Mouse (Mus musculus) MN1 (cell line): ENCODE measurements at regions not wholly inside any gene's neighbourhood (a gene's known extent, or its start where the extent isn't known, plus 50 kb on each side); places are given as distances from the start of the nearest gene placed in this dataset.

ENCODE experiments used
- DNase-seq: peaks from one replicate; pipeline ENCODE4 v3.0.0-alpha.2; 2016; ENCODE audit warnings: low spot score

DNA sequence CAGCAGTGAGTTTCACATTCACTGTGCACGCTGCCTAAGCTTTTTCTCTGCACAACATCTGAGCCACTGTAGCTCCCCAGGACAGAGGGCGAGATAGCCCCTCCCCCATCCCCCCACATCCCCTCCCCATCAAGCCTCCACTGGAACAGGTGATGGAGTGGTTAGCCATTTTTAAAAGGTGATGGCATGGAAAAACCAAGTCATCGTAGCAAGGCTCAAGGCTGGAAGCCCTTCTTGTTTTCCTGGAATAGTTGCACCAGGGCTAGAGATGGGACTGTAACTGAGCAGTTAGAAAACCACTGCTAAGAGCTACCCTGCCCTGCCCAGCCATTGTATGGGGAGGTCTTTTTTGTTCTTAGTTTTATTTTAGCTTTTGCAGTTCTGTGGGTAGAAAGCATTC is 209.1 kb upstream of the Rreb1 start:
- no peak for DNase-seq

DNA sequence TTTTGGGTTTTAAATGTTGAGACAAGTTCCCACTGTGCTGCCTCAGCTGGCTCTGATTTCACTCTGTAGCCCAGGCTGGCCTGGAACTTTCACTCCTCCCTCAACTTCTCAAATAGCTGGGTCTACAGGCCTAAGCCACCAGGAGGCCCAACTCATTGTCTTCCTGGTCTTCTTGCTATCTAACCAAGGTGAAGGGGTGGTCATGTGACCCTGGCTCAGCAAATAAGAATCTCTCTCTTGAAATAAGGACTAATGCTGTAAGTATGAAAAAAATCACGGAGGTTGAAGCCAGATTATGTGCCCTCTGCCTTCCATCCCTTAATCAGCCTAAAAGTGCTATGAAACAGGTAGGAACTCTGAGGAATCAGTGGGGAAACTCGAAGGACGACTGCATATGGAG is 208.7 kb upstream of the Rreb1 start:
- no peak for DNase-seq

DNA sequence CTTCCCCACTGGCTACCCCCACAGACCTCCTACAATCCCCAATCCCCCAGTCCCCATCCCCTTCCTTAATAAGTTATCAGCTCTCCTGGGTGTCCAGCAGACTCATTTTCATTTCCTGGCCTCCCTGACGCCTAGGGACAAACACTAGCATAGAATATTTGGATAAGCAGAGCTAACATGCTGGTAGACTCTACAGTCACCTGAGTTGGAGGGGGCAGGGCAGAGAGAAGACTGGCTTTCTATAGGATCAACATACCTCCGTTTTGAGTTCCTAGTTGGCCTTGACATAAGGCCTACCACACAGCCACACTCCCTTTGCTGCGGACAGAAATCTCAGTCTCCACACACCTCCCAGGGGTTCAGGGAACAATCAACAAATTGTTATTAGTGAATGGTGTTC is 205.2 kb upstream of the Rreb1 start:
- DNase-seq: no peak

DNA sequence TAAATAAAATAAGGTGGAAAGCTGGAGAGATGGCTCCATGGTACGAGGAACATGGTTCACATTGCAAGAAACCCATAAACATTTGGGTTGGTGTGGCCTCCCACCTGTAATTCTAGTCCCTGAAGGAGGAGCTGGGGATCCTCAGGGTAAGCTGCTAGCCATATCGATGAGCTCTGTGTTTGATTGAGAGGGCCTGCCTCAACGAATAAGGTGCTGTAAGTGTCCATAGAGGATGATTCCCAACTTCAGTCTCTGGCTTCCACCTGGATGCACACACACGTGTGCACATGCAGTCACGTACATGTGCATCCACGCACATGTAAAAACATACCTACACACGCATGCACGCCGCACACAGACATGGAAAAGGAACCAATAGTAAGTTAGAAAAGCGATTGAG is 199.0 kb upstream of the Rreb1 start:
- no peak for DNase-seq

DNA sequence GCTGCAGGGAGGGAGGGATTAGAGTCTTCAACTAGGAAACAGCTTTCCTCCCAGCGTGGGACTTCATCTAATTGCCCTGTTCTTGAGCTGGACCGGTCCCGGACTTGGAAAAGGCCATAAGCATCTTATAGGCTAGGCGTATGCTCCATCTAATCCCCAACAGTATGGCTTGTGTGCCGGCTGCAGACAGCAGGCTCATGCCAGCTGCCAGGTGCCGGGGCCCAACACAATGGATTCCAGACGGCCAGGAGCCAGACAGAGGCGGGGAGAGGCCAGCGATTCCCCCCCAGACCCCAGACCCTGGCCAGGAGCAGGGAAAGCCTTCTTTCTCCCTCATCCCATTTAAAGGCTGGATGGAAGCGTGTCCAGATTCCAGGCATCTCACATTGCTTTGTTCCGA is 198.4 kb upstream of the Rreb1 start:
- no peak for DNase-seq

DNA sequence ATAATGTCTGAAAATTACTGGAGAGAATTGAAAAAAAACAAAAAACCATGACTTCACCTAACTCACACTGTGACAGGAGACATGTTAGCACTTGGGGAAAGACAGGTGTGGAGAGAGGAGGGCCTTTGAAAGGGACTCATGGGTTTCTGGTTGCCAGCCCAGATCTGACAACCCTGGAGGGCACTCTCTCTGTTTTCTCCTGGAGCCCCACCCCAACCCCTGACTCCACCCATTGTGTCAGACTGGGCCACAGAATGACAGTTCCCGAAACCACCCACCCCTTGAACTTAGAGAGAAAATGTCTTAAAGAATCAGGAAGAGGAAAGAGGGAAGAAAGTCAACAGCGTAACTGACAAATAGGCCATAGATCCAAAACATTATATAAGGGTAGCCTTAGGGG is 197.4 kb upstream of the Rreb1 start:
- no peak for DNase-seq

DNA sequence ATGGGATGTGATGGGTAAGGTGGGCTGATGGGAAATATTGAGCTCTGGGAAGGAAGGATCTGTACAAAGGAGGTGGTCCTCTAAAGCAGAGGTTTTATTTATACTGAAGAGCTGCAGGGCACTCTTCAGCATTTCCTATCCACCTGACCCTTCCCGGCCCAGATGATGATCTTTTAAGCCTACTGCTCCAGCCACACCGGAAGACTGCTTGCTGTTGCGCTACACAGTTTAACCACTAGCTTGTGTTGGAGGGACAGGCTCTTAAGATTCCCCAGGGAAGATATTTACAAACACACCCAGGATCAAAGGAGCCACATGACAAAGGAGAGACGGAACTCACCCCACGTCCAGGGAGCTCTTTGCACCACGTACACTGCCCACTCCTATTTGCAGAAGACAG is 196.8 kb upstream of the Rreb1 start:
- no peak for DNase-seq

DNA sequence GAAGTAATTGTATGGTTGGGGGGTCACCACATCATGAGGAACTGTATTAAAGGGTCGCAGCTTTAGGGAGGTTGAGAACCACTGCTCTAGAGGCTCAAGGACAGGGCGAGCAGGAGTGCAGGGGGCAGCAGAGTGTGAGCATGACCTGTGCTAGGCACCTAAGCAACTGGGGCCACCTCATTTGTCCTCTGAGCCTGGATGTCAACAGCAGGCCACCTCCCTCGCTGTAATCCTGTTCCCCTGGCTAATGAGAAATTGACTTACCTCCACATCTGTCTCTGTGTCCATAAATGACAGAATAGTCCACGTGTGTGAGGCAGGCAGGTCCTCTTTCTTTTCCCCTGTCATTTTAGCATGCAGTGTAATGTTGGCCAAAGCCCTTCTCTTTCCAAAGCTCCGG is 192.7 kb upstream of the Rreb1 start:
- DNase-seq: no peak

DNA sequence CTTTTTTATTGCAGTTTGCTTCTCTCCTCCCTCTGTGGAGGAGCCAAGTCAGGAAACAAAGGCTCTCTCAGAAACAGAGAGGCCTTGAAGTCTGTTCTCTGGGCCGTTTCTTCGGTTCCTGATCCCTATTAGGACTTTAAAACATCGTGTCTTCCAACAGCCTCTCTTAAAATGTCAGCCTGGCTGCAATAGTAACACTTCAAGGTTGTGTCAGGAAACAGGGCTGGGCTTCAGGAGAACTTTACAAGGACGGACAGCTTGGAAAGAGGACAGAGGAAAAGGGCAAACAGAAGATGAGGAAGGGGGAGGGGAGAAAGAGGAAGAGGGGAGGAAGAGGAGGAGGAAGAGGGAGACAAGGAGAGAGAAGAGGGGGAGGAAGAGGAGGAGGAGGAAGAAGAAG is 191.7 kb upstream of the Rreb1 start:
- DNase-seq: no peak

DNA sequence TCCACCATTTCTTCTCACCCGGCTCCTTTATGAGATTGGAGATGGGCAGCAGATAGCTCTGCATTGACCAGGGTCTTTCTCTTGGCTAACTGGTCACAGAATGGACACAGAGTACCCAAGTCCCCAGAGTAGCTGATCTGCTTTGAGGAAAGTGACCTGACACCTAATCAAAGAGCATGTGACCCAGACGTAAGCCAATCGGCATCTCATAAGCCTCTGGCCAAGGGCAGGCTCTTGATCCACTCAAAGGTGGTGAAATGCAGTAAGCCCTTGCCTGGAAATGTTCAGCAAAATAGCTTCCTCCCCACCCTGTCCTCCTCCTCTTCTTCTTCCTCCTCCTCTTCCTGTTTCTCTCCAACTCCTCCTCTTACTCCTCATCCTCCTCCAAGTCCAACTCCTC is 190.3 kb upstream of the Rreb1 start:
- DNase-seq: no peak

DNA sequence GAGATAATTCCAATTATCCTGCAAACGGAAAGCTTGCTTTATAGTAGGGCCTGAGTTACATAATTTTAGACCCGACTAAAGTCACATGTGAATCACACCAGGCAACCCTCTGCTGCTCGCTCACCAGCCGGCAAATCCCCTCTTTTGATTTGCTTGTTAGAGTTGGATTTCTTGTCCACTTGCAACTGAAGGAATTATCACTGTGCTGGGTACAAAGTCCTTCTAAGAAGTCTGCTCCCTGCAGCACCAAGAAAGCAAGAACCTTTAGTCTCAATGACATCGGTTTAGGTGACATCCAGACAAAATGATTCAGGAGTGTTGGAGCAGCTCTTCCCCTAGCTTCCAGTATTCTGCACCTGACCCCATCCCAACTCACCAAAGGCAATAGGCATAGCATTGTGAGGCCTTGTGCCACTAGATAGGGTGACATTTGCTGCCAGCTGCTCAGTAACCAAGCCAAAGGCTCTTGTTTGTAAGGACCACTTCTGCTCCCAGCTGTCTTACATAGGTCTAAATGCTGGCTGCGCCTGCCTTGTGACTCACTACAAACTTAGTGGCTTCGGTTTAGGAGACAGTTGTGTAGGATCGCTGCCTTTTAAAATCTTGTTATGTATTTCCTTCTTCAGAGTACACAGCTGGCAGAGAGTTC is 189.5 kb upstream of the Rreb1 start:
- no peak for DNase-seq

DNA sequence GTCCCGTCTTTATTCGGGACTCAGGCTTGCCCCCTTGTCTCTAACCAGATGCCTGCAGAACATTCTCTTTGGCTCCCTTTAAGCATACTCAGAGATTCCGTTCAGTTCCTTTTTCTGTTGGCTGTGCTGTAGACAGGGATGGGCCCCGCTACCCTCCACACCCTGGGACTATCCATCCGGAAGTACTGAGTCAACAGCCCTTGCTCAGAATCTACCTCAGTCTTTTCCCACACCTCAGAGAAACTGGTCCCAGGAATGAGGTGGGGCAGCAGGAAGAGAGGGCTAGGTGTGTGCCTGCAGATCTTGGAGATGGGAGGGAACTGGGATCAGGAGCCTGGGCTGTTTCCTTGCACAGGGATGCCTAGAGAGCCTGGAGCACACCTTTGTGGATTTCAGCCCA is 186.1 kb upstream of the Rreb1 start:
- no peak for DNase-seq

DNA sequence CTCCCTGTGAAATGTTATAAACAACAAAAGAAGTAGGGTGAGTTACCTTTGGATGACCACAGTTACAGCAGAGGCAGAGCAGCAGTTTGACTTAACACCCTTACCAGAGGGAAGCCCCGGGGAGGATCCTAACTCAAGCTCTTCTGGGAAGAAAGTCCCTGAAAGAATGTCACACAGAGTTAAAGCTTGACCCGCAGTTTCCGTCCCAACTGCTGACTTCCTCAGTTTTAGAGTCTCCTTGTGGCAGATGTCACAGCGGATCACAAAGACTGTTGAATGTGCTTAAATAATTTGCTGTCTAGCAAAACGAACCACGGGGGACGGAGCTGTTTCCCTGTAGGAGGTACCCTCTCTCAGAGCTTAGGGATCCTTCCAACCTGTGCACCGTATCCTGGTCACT is 183.0 kb upstream of the Rreb1 start:
- DNase-seq: no peak

DNA sequence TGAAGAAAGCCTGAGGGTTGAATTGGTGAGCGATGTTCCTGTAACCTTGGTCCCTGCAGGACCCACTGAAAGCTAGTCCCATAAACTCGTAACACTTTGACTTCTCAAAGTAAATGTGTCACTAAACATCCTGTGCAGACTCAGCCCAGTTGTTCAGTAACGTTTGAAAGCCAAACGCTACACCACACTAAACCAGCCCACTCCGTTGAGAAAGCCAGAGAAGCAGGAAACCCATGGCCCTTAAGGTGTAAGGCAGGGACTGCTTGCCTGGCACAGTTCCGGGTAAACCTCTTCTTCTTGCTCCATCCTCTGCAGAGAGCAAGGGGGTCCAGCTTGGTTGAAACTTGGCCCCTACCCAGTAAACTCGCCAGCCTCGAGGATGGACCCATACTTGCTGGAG is 180.6 kb upstream of the Rreb1 start:
- no peak for DNase-seq

DNA sequence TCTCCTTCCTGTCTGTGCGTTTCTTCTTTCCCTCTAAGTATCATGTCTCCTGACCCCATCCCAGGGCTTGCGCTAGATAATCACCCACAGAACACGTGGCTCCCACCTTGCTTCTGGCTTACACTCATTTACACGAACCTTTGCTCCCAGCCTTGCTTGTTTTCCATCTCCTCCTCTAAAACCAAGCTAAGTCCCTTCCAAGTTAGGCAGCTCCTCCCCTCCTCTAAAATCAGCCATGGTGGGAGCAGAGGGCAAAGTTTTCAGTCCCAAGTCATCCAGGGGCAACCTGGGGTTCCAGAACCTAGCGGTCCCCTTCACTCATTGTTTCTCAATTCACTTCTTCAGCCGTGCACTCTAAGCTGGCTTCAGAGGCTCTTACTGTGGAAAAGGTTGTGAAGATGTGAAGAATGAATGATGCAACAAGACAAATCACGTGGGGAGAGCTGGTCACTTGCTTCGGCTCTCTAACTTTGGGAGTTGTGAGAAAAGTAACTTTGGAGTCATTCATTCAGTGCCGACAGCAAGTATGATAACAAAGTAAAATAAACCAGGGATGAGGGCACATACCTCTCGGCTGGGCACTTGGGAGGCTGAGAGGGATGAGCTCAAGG is 179.9 kb upstream of the Rreb1 start:
- no peak for DNase-seq

DNA sequence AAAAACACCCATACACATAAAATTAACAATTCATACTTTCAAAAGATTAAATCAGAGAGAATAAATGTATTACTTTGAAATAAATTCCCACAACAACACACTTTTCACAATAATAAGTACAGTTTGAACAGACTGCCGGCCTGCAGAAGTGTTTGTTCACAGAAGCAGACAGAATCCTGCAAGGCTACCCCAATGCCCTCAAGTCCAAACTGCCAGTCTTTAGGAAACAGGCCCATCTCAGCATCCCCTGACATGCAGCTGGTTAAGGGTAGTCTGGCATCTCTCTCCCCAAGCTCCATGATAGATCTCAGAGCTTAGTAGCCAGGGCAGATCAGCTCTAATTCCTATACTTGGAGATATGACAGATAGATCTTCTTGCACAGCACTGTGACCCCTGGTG is 178.5 kb upstream of the Rreb1 start:
- DNase-seq: no peak

DNA sequence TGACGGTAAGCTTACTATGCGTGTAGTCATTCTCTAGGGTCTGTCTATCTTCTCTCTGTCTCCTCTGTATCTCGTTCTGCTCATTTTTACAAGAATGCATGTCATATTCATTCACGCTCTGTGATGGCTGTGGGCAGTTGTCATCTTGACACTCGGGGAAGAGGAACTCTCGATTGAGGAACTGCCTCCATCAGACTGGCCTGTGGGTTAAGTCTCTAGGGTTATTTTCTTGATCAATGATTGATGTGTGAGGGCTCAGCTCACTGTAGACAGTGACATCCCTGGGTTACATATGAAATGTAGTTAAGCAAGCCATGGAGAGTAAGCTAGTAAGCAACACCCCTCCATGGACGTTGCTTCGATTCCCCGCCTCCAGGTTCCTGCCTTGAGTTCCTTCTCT is 178.0 kb upstream of the Rreb1 start:
- DNase-seq: no peak

DNA sequence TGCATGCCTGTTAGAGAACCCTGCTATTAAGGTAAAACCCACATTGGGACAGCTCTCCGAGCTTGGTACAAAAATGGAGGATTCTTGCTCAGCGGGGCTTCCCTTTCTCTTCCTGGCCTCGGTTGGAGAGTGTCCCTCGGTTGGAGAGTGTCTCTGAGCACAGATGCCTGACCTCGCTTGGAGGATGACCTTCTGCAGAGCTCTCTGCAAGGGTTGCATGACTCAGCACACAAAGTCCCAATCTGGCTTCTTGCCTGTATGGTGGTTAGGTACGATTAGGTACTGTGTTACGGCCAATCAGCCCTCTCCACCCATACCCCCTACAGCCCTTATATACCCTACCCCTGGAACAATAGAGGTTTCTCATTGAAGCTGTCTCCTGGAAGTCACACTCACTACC is 177.1 kb upstream of the Rreb1 start:
- DNase-seq: no peak

DNA sequence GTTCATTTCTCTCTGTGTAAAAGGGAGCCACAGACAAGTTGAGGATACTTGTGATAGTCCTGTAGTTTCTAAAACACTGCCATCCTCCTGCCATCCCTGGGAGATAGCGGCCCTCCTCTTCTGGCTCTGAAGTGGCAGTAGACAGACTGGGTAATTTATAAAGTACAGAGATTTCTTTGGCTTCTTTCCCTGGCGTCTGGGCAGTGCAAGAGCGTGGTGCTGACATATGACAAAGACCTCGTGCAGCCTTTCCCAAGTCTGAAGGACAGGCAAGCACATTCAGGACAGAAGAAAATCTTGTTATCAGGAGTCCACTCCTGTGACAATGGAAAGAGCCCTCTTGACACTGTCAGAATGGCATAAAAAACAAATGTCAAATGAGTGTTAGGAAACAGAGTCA is 175.9 kb upstream of the Rreb1 start:
- peak; percentile 53 for DNase-seq

DNA sequence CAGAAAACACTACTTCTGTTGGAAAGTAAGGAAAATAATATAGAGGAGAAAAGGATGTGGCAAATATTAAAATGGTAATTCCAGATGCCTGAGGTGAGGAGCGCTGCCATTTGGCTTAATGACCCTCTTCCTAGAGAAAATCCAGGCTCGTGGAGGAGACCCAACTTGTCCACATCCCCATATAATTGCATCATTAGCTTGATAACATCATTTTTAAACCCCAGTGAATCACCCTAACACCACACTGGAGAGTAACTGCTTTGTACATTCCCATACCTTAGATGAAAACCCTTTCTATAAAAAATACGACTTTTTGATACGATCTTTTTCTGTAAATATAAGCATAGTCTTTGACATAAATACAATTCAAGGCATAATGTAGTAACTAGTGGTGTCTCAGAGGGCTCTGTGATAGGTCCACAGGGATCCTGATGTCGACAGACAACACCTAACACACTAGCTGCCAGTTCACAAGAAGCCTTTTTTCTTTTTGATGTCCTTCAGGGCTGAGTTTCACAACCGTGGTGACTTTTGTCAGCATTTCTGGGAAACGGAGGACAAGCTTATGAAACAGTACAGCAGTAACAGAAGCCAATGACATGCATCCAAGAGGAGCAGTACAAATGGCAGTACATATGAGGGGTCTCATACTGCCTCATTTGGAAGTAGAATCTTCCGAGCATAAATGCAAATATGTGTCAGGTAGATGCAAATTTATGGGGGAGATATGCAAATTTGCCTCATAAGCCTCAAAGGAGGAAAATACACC is 174.8 kb upstream of the Rreb1 start:
- DNase-seq: peak; percentile 24

DNA sequence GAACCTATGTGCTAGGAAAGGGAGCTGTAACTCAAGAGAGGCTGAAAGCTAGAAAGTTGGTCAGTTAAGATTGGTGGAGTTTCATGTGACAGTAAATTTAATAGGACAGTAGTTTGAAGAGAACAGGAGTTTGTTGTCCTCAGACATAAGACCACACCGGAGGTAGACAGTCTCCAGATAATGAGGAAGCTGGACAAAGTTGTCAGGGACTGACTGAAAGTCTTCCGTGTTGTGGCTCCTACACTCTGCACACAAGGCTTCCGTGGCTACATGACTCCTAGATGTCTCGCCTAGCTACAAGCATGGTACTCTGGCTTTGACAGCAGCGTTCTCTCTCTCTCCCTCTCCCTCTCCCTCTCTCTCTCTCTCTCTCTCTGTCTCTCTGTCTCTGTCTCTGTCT is 171.9 kb upstream of the Rreb1 start:
- DNase-seq: no peak

DNA sequence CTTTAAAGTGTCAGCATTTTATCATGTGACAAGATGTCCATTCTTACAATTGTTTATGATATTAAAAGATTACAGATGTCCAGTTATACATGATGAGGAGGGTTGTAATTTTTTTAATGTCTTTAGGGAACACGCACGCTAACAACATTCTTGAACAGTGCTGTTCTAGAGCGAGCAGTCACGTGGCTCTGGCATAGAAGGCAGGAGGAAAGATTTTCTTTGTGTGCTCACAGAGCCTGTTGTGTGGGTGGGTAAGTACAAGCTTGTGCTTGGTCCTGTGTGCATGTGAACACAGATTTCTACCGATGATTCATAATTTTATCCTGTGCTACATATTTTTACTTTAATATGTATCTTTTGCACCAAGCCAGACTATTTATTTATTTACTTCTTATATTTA is 169.1 kb upstream of the Rreb1 start:
- no peak for DNase-seq

DNA sequence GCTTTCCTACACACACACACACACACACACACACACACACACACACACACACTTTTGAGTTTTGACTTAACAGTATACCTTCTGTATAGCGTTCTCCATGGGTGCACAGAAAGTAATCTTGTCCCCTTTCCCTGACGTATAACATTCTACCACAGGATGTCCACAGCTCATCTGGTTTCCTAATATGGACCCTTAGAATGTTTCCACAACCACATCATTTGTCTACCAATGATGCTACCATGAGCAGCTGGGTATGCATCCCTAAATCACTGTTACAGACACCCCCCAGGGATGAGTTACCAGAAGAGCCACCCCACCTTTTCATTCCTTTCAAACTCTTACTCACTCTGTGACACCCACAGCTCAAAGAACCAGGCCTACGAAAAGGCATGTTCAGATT is 166.8 kb upstream of the Rreb1 start:
- no peak for DNase-seq

DNA sequence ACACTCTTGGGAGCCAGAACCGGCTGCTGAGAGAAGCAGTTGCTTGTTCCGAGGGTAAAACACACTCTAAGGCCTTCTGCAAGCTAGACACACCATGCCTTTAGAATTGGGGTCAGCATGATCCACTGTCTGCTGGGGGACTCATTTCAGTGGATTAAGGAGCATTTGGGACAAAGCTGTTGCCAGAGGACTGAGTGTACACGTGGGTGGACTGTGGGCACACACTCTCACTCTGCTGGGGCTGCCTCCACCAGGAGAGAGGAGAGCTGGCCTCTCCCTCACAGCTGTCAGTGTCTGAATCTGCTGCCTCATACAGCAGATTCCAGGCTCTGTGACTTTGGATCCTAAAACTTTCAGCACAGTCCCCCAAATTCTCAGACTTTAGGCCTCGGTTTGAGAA is 161.2 kb upstream of the Rreb1 start:
- DNase-seq: no peak
